Mouse (Mus musculus): ENCODE results near the gene Syap1.
"Not testable (repeated sequence)": the region's sequence is repeated elsewhere in the genome, so short reads cannot be mapped to it uniquely, and the experiment has no call there.

Gene Syap1

GRCm38 (mm10) chrX:162830313-162830712 is 57.9 kb downstream of the Syap1 start:
- in situ Hi-C loops (cut with MboI), result not testable (repeated sequence)

GRCm38 (mm10) chrX:162829741-162830140 is 58.5 kb downstream of the Syap1 start:
- in situ Hi-C loops (cut with MboI), result no loop called here

- in situ Hi-C loops (cut with MboI), result no loop called here
Observed at GRCm38 (mm10) chrX:162829203-162829708, 59.0 kb downstream of the Syap1 start, which contains the start of gene Txlng. TSS of gene Txlng (minus strand) at chrX:162829454.

- in situ Hi-C loops (cut with MboI), result no loop called here
Observed at GRCm38 (mm10) chrX:162828783-162829182, 59.5 kb downstream of the Syap1 start.

GRCm38 (mm10) chrX:162828016-162828415 is 60.2 kb downstream of the Syap1 start:
- in situ Hi-C loops (cut with MboI), result no loop called here
